Mouse (Mus musculus) olfactory bulb, adult 2 months (tissue): ENCODE data around the gene Sgf29. TPM values are rescaled to one million over a fixed set of nuclear protein-coding genes. Genes with fewer than 3 reads are reported as not detected.

Source experiments
- H3K27ac ChIP-seq: fragments of 200-500 bp; 2 replicates; pipeline ENCODE4 v1.5.1; 2012; ENCODE audit warnings: low read depth, low read length; ENCODE audit not compliant: insufficient read depth
- H3K4me1 ChIP-seq: fragments of 200-500 bp; 2 replicates; pipeline ENCODE4 v1.6.1; 2012; ENCODE audit warnings: low read length; ENCODE audit not compliant: control insufficient read depth, insufficient read depth
- H3K4me3 ChIP-seq: fragments of 200-500 bp; 2 replicates; pipeline ENCODE4 v1.5.1; 2012; ENCODE audit warnings: mild to moderate bottlenecking, low read depth, low read length, moderate library complexity; ENCODE audit not compliant: insufficient read depth
- CTCF ChIP-seq: fragments of 200-500 bp; IDR thresholded peaks from 2 replicates; pipeline ENCODE4 v1.5.1; 2012; ENCODE audit warnings: low read depth, mild to moderate bottlenecking, low read length, moderate library complexity; ENCODE audit not compliant: insufficient read depth
- POLR2A ChIP-seq: fragments of 200-500 bp; IDR thresholded peaks from 2 replicates; pipeline ENCODE4 v1.6.1; 2012; ENCODE audit warnings: mild to moderate bottlenecking, low read depth, low read length, moderate library complexity; ENCODE audit not compliant: insufficient read depth
- WGBS: fragments of 180-500 bp; shearing (Covaris S2); methylation state at CpG from one replicate; pipeline ENCODE4 v1.1.7; 2018; 5-methylcytosine and 5-hydroxymethylcytosine counted together
- polyA plus RNA-seq: library from polyadenylated mRNA; stranded (reverse); fragments of >200 nt; gene quantifications from 2 replicates; pipeline ENCODE4 v1.2.4, GENCODE M21; 2012; ENCODE audit warnings: low replicate concordance; ENCODE audit not compliant: missing spikeins, insufficient read depth, insufficient read length

The Sgf29 gene
- polyA plus RNA-seq, result not detected in 2 replicates

GRCm38 (mm10) chr7:126649231-126650051, at the start of gene Sgf29:
Gene Sgf29 (plus strand): TSS chr7:126649309.
- peak within 1 kb of the TSS; percentile 74 for H3K4me3 ChIP-seq
- 1% methylated on average over 57 of the region's 57 CpGs for WGBS
- TF ChIP-seq POLR2A, result peak; percentile 100
- no peak for TF ChIP-seq CTCF
- H3K4me1 ChIP-seq, result no peaks in the 10 kb centered on the region
- H3K27ac ChIP-seq, result peak within 1 kb of the TSS; percentile 88

- no peak overlapping the region for H3K4me3 ChIP-seq
- H3K27ac ChIP-seq, result no peak overlapping the region
- no peaks in the 10 kb centered on the region for H3K4me1 ChIP-seq
- TF ChIP-seq CTCF, result no peak
- no peak for TF ChIP-seq POLR2A
- WGBS, result 43% methylated on average over 5 of the region's 5 CpGs
These were observed 47.2 kb upstream of the Sgf29 start for GRCm38 (mm10) chr7:126601896-126602295.

DNA sequence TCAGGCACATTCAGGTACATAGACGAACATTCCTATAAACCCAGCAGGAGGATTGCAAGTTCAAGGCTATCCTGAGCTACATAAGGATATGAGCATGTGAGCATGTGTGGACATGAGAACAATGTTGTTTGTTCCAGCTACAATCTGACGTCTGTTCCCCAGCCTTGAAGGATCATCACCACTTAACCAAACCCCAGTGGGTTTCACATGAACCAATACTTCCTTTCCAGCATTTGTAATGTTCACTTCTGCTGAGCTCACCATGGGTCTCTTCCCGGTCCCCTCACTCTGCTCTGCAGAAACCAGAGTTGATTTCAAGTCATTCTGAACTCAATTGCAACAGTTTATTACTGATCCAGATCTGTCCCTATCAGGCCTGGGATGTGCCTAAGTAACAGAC, 46.5 kb upstream of the Sgf29 start:
- 93% methylated on average over 3 of the region's 3 CpGs for WGBS

DNA sequence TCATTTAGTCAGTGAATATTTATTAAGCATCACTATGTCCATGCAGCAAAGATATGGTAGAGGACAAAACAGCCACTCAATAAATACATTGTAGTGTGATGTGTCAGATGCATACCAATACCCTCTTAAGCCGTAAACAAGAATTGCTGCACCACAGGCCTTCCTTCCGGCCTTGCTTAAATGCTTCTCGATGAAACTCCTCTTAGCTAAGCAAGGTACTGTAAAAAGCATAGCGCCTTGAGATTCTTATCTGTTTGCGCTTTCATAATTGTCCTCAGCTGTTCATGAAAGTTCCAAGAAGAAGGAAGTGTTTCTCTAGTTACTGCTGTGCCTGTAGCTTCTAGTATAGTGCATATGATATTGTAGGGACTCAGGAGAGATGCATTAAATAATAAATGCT, 42.5 kb upstream of the Sgf29 start:
- WGBS, result 82% methylated on average over 5 of the region's 5 CpGs
- H3K27ac ChIP-seq, result no peak overlapping the region
- H3K4me3 ChIP-seq, result no peak overlapping the region
- TF ChIP-seq POLR2A (no peak), CTCF (no peak)
- no peaks in the 10 kb centered on the region for H3K4me1 ChIP-seq

More for the DNA sequence above, 46.5 kb upstream of the Sgf29 start:
- H3K27ac ChIP-seq, result no peak overlapping the region
- TF ChIP-seq CTCF, result no peak
- TF ChIP-seq POLR2A, result no peak
- H3K4me1 ChIP-seq, result no peaks in the 10 kb centered on the region
- no peak overlapping the region for H3K4me3 ChIP-seq

- no peak overlapping the region for H3K27ac ChIP-seq
These were observed 42.0 kb upstream of the Sgf29 start for GRCm38 (mm10) chr7:126607064-126607463.

DNA sequence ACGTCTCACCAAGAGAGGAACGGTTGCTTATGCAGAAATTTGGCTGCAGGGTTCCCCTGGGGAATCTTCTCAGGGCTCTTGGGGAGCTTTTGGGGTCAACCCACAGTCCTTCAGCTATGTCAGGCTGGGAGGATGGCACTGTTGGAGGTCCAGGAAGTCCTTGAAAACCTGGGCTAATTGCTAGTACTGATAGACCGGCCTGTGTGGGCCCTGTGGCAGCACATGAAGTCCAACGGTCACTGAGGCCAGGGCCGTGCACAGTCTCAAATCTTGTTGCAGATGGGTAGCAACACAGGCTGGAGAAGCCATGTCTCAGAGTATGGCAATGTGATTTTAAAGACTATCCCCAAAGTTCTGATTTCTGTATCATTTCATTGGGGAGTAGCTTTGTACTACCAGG, 41.3 kb upstream of the Sgf29 start:
- no peaks in the 10 kb centered on the region for H3K4me1 ChIP-seq
- H3K4me3 ChIP-seq, result no peak overlapping the region
- no peak overlapping the region for H3K27ac ChIP-seq
- TF ChIP-seq CTCF (no peak), POLR2A (no peak)
- WGBS, result 91% methylated on average over 5 of the region's 5 CpGs

More at GRCm38 (mm10) chr7:126607064-126607463, 42.0 kb upstream of the Sgf29 start:
- WGBS, result 63% methylated on average over 3 of the region's 3 CpGs
- TF ChIP-seq POLR2A (no peak), CTCF (no peak)
- Histone ChIP-seq H3K4me1 (no peaks in the 10 kb centered on the region), H3K4me3 (no peak overlapping the region)

DNA sequence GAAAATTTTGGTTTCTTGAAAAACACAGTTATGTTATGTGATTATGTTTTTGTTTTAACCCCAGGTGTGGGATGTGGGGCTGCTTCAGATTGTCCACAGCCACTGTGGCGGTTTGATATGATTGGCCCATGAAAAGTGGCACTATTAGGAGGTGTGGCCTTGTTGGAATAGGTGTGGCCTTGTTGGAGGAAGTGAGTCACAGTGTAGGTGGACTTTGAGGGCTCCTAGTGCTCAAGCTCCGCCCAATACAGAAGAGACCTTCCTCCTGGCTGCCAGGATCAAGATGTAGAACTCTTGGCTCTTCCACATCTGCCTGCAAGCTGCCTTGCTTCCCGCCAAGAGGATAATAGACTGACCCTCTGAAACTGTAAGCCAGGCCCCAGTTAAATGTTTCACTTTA, 36.4 kb upstream of the Sgf29 start:
- TF ChIP-seq CTCF (no peak), POLR2A (no peak)
- Histone ChIP-seq H3K27ac (no peak overlapping the region), H3K4me3 (no peak overlapping the region), H3K4me1 (no peaks in the 10 kb centered on the region)
- 84% methylated on average over 3 of the region's 3 CpGs for WGBS

GRCm38 (mm10) chr7:126616707-126617106, 32.4 kb upstream of the Sgf29 start:
- TF ChIP-seq CTCF (no peak), POLR2A (no peak)
- no peak overlapping the region for H3K27ac ChIP-seq
- 73% methylated on average over 3 of the region's 3 CpGs for WGBS

DNA sequence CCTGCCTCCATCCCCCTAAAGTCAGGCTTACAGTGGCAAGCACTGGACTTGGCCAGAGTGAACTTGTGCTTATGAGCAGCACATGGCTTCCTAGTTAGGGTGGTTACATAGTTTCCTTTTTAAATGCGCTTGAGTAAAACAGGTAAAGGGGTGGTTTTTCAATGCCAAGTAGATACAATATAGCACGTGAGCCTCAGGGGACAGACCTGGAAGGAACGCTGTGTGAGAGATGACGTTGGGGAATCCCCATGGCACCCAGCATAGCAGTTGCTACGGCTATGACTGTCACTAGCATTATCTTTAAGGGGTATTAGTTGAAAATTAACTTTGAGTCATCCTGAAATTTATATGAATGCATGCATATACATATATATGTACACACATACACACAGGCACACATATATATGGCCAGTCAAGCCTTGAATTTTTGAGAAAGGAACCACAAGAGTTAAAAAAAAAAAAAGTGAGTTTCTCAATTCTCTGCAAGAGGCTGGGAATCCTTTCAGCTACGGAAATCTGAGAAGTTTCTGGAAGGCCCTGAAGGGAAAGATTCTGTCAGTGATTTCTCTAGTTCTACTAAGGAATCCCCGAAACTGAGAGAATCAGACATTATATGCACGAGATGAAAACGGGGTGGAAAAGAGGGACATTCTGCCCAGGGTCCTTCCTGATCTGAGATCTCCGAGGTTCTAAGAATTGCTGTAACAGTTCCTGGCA, 29.4 kb upstream of the Sgf29 start:
- 88% methylated on average over 10 of the region's 10 CpGs for WGBS
- Histone ChIP-seq H3K4me3 (no peak overlapping the region), H3K27ac (no peak overlapping the region), H3K4me1 (peaks cover 3% of the 10 kb centered on the region)
- TF ChIP-seq POLR2A (no peak), CTCF (no peak)

More at GRCm38 (mm10) chr7:126616707-126617106, 32.4 kb upstream of the Sgf29 start:
- H3K4me3 ChIP-seq, result no peak overlapping the region
- H3K4me1 ChIP-seq, result no peaks in the 10 kb centered on the region
